Mouse (Mus musculus) cortical plate, adult 2 months (tissue): ENCODE data around the gene Nod1. TPM values are rescaled to one million over a fixed set of nuclear protein-coding genes. Genes with fewer than 3 reads are reported as not detected.

ENCODE experiments used
- H3K27ac ChIP-seq: fragments of 200-500 bp; 2 replicates; pipeline ENCODE4 v1.5.1; 2012; ENCODE audit warnings: low read length, control low read depth, inconsistent platforms; ENCODE audit not compliant: insufficient read depth
- H3K4me1 ChIP-seq: fragments of 200-500 bp; 2 replicates; pipeline ENCODE4 v1.6.1; 2011; ENCODE audit warnings: low read length; ENCODE audit not compliant: control insufficient read depth, insufficient read depth
- H3K4me3 ChIP-seq: fragments of 200-500 bp; 2 replicates; pipeline ENCODE4 v1.5.1; 2011; ENCODE audit warnings: mild to moderate bottlenecking, low read length, control low read depth; ENCODE audit not compliant: insufficient read depth
- CTCF ChIP-seq: fragments of 200-500 bp; IDR thresholded peaks from 2 replicates; pipeline ENCODE4 v1.5.1; 2011; ENCODE audit warnings: mild to moderate bottlenecking, control low read depth, low read length; ENCODE audit not compliant: insufficient read depth; ENCODE audit errors: extremely low read depth
- POLR2A ChIP-seq: fragments of 200-500 bp; IDR thresholded peaks from 2 replicates; pipeline ENCODE4 v1.6.1; 2011; ENCODE audit warnings: mild to moderate bottlenecking, low read length, control low read depth; ENCODE audit not compliant: insufficient read depth; ENCODE audit errors: extremely low read depth
- polyA plus RNA-seq: library from polyadenylated mRNA; depleted of rRNA; stranded (reverse); fragments of >200 nt; gene quantifications from 2 replicates; pipeline ENCODE4 v1.2.3, GENCODE M21; 2012

Nod1 gene
- polyA plus RNA-seq, 1 experiment = 6.0 TPM

DNA sequence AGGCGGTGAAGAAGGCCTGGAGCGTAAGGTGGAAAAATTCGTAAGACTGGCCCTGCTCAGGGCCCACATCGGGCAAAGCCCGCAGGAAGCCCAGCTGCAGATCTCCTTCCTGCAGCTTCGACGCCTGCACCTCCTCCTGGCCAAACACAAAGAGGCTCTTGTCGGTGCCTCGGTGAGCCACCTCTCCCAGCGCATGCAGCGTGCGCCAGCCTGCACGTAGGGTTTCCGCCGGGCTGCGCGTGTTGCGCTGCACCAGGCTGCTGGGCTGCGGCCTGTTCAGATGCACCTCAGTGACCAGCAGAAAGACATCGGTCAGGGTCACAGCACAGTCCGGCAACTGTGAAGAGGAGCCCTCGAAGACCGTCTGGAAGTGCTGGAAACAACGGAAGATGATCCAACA, 28.7 kb downstream of the Nod1 start:
- TF ChIP-seq POLR2A (no peak), CTCF (no peak)
- no peak overlapping the region for H3K4me3 ChIP-seq
- H3K27ac ChIP-seq = no peak overlapping the region
- no peaks in the 10 kb centered on the region for H3K4me1 ChIP-seq

- Histone ChIP-seq H3K27ac (no peak overlapping the region), H3K4me1 (no peaks in the 10 kb centered on the region), H3K4me3 (no peak overlapping the region)
- TF ChIP-seq CTCF (no peak), POLR2A (no peak)
Observed at GRCm38 (mm10) chr6:54943292-54943691, 29.1 kb downstream of the Nod1 start.

- H3K27ac ChIP-seq = no peak overlapping the region
- no peak overlapping the region for H3K4me3 ChIP-seq
- H3K4me1 ChIP-seq = no peaks in the 10 kb centered on the region
- no peak for TF ChIP-seq CTCF
- TF ChIP-seq POLR2A = no peak
Observed at GRCm38 (mm10) chr6:54941149-54941548, 31.3 kb downstream of the Nod1 start.

- TF ChIP-seq CTCF = no peak
- TF ChIP-seq POLR2A = no peak
- H3K27ac ChIP-seq = no peak overlapping the region
- no peak overlapping the region for H3K4me3 ChIP-seq
- H3K4me1 ChIP-seq = no peaks in the 10 kb centered on the region
Observed at GRCm38 (mm10) chr6:54940126-54940525, 32.3 kb downstream of the Nod1 start.

DNA sequence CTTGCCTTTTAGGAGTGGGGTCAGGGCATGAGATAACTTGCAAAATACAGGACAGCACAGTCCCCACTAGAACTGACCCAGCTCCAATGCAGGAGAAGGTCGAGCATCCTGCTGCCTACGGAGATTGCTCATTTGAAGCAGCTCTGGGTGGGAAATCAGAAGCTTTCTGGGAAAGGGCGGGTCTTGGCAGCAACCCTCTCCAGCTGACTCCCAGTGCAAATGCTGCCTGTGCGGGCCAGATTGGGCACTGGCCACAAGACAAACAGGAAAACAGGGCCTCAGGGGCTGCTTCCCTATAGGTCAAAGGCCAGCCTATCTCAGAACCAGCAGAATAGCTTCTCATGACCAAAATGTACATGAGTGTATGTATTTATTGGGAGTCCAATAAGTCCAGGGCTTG, 32.8 kb downstream of the Nod1 start:
- Histone ChIP-seq H3K27ac (no peak overlapping the region), H3K4me1 (no peaks in the 10 kb centered on the region), H3K4me3 (no peak overlapping the region)
- TF ChIP-seq CTCF = no peak

GRCm38 (mm10) chr6:54936496-54936895, 35.9 kb downstream of the Nod1 start:
- TF ChIP-seq CTCF (no peak), POLR2A (no peak)

DNA sequence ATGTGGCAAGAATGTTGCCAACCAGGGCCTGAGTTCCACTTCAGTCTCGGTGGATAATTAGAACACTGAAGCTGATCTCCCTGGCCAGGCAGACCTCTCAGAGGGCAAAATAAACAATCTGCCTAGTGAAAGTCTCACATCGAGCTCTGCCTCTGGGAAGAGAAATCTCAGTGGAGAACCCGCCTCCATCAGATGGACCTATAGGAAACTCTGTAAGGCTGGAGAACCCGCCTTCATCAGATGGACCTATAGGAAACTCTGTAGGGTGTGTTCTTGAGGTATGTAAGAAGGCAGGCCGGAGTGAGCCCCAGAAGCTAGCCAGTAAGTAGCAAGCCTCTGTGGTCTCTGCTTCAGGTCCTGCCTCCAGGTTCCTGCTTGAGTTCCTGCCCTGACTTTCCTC, 37.5 kb downstream of the Nod1 start:
- no peak overlapping the region for H3K27ac ChIP-seq
- H3K4me1 ChIP-seq = no peaks in the 10 kb centered on the region
- TF ChIP-seq CTCF = no peak
- TF ChIP-seq POLR2A = no peak
- H3K4me3 ChIP-seq = no peak overlapping the region

More at GRCm38 (mm10) chr6:54936496-54936895, 35.9 kb downstream of the Nod1 start:
- no peaks in the 10 kb centered on the region for H3K4me1 ChIP-seq
- H3K27ac ChIP-seq = no peak overlapping the region
- H3K4me3 ChIP-seq = no peak overlapping the region

DNA sequence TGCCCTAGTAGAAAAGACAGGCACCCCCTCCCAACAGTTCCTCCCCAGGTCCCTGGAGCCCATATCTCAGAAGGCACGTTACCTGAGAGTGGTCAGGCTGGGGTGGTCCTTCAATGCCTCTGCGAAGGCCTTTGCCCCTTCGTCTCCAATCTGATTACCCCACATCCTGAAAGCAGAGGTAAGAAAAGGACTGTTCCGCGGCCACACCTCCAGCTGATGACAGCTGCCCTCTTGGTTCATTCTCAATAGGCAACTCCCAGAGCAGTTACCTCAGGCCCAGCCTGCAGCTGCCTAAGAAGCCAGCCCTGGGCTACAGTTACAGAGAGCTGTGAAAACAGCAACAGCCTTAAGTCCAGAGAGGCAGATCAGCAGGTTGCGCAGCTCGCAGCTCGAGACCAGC, 38.1 kb downstream of the Nod1 start:
- TF ChIP-seq CTCF (no peak), POLR2A (no peak)
- no peak overlapping the region for H3K27ac ChIP-seq
- H3K4me1 ChIP-seq = no peaks in the 10 kb centered on the region
- H3K4me3 ChIP-seq = no peak overlapping the region

DNA sequence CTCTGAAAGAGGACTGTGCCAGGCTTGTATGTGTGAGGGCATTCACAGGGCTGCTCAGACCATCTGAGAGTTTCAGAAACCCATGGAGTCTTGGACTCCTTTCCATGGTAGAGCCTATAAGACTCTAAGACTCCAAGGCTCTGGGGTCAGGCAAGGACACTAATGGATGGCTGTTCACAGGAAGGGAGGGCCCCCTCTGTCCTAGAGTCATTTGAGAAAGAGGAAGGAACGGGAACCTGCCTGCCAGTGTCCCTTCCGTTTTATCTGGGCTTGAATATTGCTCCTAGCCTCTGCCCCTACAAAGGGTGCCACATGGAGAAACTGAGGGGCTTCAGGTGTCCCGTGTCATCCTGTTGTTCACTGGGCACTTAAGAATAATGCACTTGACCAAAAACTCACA, 38.5 kb downstream of the Nod1 start:
- H3K27ac ChIP-seq = no peak overlapping the region
- no peaks in the 10 kb centered on the region for H3K4me1 ChIP-seq
- TF ChIP-seq CTCF (no peak), POLR2A (no peak)
- H3K4me3 ChIP-seq = no peak overlapping the region

GRCm38 (mm10) chr6:54933216-54933615, 39.2 kb downstream of the Nod1 start:
- TF ChIP-seq CTCF (no peak), POLR2A (no peak)
- no peaks in the 10 kb centered on the region for H3K4me1 ChIP-seq
- H3K27ac ChIP-seq = no peak overlapping the region

DNA sequence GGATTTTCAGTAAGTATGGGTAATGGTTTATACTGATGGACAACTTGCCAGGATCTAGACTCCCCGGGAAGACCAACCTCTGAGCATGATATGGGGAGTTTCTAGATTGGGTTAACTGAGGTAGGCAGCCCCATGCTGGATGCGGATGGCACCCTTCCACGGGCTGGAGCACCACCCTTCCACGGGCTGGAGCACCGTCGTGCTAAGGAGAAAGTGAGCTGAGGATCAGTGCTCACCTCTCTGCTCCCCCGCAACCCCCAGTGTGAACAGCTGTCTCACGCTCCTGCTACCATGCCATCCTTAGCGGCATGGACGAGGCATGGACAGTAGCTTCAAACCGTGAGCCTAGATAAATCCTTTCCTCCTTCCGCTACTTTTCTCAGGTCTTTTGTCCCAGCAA, 39.9 kb downstream of the Nod1 start:
- no peak overlapping the region for H3K4me3 ChIP-seq
- TF ChIP-seq POLR2A (no peak), CTCF (no peak)

More at GRCm38 (mm10) chr6:54933216-54933615, 39.2 kb downstream of the Nod1 start:
- no peak overlapping the region for H3K4me3 ChIP-seq

More for the DNA sequence above, 39.9 kb downstream of the Nod1 start:
- Histone ChIP-seq H3K27ac (no peak overlapping the region), H3K4me1 (no peaks in the 10 kb centered on the region)
